Mouse (Mus musculus) neutrophil, adult 65 days (primary cell): ENCODE measurements around the gene 9930021J03Rik. TPM values are rescaled to one million over a fixed set of nuclear protein-coding genes. Genes with fewer than 3 reads are reported as not detected.

ENCODE experiments used
- total RNA-seq: library from RNA; stranded (reverse); gene quantifications from 2 replicates; pipeline ENCODE4 v1.2.4, GENCODE M21; 2023

The 9930021J03Rik gene
- 21.3 and 24.3 TPM in 2 replicates for total RNA-seq

DNA sequence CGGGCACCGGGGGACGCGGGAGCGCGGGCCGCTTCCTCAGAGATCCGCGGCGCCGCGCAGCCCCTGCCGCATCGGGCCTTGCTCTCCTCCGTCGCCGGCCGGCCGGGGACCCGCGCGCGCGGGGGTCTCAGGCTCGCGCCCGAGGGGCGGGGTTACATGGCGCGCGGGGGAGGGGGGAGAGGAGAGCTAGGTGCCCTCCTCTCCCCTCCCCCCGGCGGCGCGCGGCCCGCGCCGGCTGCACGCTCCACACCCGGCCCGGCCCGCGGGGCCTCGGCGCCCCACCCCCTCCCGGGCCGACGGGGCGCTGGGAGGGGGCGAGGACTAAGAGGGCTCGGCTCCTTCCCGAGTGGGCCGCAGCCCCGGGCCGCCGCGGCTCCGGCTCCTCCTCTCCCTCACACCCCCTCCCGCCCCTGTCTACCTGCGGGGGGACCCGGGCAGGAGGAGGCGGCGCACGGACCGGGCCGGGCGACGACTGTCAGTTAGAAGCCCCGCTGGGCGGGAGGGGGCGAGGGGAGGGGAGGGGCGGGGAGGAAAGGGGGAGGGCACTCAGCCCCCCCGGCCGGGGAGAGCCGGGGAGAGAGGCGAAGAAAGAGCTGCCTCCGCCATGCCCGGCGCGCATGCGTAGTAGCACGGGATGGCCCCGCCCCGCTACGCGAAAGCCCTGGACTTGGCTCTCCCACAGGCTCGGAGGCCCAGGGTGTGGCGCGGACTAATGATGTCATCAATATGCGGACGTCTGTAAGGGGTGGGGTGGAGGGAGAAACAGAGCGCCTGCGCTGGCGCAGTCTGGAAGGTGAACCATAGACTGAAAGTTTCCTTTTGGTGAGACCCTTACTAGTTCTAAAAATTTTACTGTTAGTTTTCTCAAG, at the start of gene 9930021J03Rik:
TSS of gene 9930021J03Rik (minus strand) at position 73 of the 869 bp plus-strand sequence.

DNA sequence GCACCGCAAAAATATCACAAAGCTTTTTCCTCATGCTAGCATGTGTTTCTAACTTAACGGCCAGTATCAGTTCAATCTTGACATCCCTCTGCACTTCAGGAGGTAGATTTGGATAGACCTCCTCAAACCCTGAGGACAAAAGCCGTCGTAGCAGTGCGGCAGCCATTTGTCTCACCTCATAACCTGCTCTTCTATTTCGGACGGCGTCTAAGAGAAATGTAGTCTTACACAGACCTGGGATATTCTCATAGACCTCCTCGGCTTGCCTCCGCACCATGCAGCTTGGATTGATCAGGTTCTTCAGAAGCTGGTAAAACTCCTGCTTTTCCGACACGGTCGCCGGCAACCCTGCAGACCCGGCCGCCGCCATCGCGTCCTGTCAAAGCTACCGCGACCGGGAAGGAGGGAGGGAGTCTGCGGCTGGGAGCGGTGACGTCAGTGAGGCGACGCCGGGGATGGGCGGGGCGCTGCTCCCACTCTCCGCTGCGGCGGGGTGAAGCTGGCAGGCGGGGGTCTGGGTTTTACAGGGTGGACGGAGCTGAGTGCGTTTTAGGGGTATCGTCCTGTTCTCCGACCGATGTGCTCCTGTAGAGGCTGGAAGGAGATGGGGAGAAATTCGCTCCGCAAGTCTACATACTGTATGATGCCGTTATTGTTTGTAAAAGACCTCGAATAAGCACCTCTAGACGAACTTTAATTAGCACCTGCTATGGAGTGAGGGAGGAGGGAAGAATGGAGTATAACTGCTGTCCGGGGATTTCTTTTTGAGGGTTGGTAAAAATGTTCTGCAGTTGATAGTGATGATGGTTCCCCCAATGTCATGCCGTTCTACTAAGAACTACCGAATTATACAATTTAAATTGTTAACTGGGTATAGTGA, 7.0 kb upstream of the 9930021J03Rik start, which contains the start of gene Ranbp6:
TSS of gene Ranbp6 (minus strand) at position 394 of the 880 bp plus-strand sequence.

DNA sequence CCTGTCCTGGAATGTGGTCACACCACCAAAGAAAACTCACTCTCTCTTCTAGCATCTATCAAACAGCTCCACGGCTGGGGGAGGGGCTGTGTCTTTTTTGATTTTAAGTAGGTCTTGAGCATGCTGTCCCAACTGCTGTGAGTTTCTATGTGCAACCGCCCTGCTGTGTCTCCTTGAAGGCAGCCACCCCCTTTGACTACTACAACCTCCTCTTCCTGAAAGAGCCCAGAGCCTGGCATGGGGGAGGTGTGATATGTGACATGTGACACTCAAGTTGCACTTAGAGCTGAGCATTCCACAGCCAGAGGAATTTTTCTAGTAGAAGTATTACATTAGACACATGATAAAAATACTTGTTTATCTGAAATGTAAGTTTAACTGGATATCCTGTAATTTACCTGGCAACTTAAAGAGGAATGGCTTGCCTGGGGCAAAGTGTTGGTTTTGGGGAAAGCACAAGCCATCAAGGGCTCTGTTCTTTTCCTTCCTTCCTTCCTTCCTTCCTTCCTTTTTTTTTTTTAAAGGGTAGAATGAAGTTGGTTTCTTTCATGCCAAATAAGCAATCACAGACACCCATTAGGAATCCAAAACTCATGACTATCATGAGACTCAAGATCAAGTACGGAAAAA, 108.4 kb downstream of the 9930021J03Rik start, which contains the start of gene Mlana:
TSS of gene Mlana (plus strand) at position 580 of the 630 bp plus-strand sequence.

Other genes with a start within 250 kb of the 9930021J03Rik start
- gene Ermp1, start 157.6 kb downstream of the 9930021J03Rik start, total RNA-seq, result 33.5 and 39.3 TPM in 2 replicates
- not detected in 2 replicates for gene Mlana, start 108.2 kb downstream of the 9930021J03Rik start, total RNA-seq
- gene Ranbp6, start 7.0 kb upstream of the 9930021J03Rik start, total RNA-seq, result 16.7 and 20.0 TPM in 2 replicates
- not detected in 2 replicates for gene Il33, start 119.1 kb upstream of the 9930021J03Rik start, total RNA-seq
- not detected in 2 replicates for gene Trpd52l3, start 197.8 kb upstream of the 9930021J03Rik start, total RNA-seq
- gene Uhrf2, start 224.5 kb upstream of the 9930021J03Rik start, total RNA-seq, result 31.9 and 42.7 TPM in 2 replicates